Mouse (Mus musculus): ENCODE data around the gene Zranb2.

GRCm38 (mm10) chr3:157531585-157531984, 2.4 kb upstream of the Zranb2 start:
- TF ChIP-seq POLR2A (IDR thresholded peaks at IDR 0.05; ENCODE audit: extremely low read depth, insufficient read depth, low read length) (no peak), CTCF (IDR thresholded peaks at IDR 0.05; ENCODE audit: low read depth, low read length) (no peak)
